Mouse (Mus musculus): ENCODE measurements around the gene Tex261. TPM values are rescaled to one million over a fixed set of nuclear protein-coding genes. Genes with fewer than 3 reads are reported as not detected.

The Tex261 gene
- polyA plus RNA-seq, 1 experiment from 2014 or later, result 76.9 TPM

DNA sequence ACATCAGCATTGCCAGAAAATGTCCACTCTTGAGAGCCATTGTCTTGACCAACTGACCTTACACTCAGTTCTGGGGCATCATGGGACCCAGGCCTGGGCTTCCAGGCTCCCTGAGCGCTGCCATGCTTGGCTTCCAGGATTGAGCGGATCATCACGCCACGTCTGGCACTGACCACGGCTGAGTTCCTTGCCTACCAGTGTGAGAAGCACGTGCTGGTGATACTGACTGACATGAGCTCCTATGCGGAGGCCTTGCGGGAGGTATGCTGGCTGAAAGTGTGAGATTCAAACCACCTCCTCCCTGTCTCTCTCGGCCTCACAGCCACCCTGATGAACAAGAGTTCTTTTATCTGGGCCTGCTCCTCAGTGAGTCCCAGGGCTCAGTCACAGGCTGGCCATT, 19.6 kb downstream of the Tex261 start:
- WGBS, result 70% methylated on average over 9 of the region's 9 CpGs

DNA sequence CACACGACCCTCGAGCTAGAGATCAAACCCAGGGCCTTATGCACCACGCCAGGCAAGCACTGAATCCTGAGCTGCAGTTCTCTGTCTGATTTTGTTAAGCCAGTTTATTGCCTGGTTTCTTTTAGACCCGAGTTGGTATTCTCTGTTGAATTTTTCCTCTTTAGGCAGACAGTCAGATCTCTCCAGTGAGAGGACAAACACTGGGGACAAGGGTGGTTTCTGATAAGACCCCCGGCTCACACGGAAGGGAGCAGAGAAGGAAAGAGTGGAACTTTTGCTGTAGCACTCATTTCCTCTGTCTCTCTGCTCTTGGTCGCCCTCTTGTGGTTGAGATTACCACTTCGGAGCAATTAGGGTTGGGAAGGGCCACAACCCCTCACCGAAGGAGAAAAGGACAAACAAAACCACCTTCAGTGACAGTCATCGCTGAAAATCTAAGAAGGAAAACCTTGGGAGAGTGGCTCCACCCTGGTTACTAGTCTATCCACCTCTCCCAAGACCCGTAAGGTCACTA, 25.4 kb downstream of the Tex261 start:
- peak; percentile 49; the same call in 1 of the 2 replicates for ATAC-seq (ENCODE audit: insufficient number of reproducible peaks, insufficient read depth, low FRiP score, low TSS enrichment, low read depth)
- no peaks in the 10 kb centered on the region for H3K9me3 ChIP-seq
- peaks cover 4% of the 10 kb centered on the region; the same call in 1 of the 2 replicates for H3K4me1 ChIP-seq (replicated peaks)
- no peaks in the 10 kb centered on the region for H3K36me3 ChIP-seq
- 11% methylated on average over 11 of the region's 11 CpGs for WGBS
- H3K4me2 ChIP-seq, result no peak overlapping the region
- 0 out of 2 replicates have a peak overlapping the region, but pooled peaks have one; percentile 27 for H3K9ac ChIP-seq (replicated peaks)
- peaks cover 57% of the 10 kb centered on the region for H3K27me3 ChIP-seq
- H3K4me3 ChIP-seq (replicated peaks), result no peak overlapping the region
- H3K27ac ChIP-seq, result no peak overlapping the region

More for the DNA sequence above, 19.6 kb downstream of the Tex261 start:
- Histone ChIP-seq H3K4me3 (replicated peaks) (no peak overlapping the region), H3K27me3 (peaks cover 89% of the 10 kb centered on the region), H3K27ac (no peak overlapping the region), H3K4me1 (replicated peaks) (peaks cover 6% of the 10 kb centered on the region), H3K9ac (replicated peaks) (no peak overlapping the region), H3K36me3 (no peaks in the 10 kb centered on the region), H3K9me3 (no peaks in the 10 kb centered on the region), H3K4me2 (no peak overlapping the region)
- ATAC-seq (ENCODE audit: insufficient number of reproducible peaks, insufficient read depth, low FRiP score, low TSS enrichment, low read depth), result no peak

GRCm38 (mm10) chr6:83749286-83749685, 26.3 kb downstream of the Tex261 start:
- peaks cover 4% of the 10 kb centered on the region; the same call in 1 of the 2 replicates for H3K4me1 ChIP-seq (replicated peaks)

DNA sequence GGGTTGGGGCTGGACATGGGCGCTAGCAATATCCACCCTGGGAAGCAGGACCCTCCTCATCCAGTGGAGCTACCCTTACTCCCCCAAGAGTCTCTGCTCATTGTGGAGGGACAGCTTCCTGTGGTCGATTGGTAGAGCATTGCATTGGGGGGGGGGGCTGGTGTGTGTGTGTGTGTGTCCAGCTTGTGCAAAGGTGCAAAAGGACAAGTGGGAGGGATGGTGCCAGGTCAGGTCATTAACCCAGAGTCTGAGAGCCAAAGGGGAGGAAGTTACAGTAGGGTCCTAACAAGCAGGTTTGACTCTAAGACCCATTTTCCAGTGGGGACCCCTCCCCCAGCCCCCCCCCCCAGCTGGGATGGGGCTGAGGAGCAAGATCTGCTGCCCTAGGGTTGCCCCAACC, 30.1 kb downstream of the Tex261 start:
- H3K9me3 ChIP-seq, result peaks cover 5% of the 10 kb centered on the region; the same call in 1 of the 2 replicates
- no peak overlapping the region for H3K4me3 ChIP-seq (replicated peaks)
- H3K4me1 ChIP-seq (replicated peaks), result peaks cover 4% of the 10 kb centered on the region; the same call in 1 of the 2 replicates
- peaks cover 41% of the 10 kb centered on the region for H3K27me3 ChIP-seq
- no peaks in the 10 kb centered on the region for H3K36me3 ChIP-seq
- no peak for ATAC-seq (ENCODE audit: insufficient number of reproducible peaks, insufficient read depth, low FRiP score, low TSS enrichment, low read depth)
- no peak overlapping the region for H3K4me2 ChIP-seq
- H3K9ac ChIP-seq (replicated peaks), result no peak overlapping the region
- H3K27ac ChIP-seq, result no peak overlapping the region
- WGBS, result 50% methylated on average over 2 of the region's 2 CpGs

More at GRCm38 (mm10) chr6:83749286-83749685, 26.3 kb downstream of the Tex261 start:
- Histone ChIP-seq H3K4me2 (no peak overlapping the region), H3K9ac (replicated peaks) (no peak overlapping the region), H3K36me3 (no peaks in the 10 kb centered on the region), H3K27ac (no peak overlapping the region), H3K27me3 (peaks cover 48% of the 10 kb centered on the region), H3K4me3 (replicated peaks) (no peak overlapping the region), H3K9me3 (no peaks in the 10 kb centered on the region)
- ATAC-seq (ENCODE audit: insufficient number of reproducible peaks, insufficient read depth, low FRiP score, low TSS enrichment, low read depth), result peak; percentile 28; the same call in 1 of the 2 replicates
- 61% methylated on average over 2 of the region's 3 CpGs for WGBS

DNA sequence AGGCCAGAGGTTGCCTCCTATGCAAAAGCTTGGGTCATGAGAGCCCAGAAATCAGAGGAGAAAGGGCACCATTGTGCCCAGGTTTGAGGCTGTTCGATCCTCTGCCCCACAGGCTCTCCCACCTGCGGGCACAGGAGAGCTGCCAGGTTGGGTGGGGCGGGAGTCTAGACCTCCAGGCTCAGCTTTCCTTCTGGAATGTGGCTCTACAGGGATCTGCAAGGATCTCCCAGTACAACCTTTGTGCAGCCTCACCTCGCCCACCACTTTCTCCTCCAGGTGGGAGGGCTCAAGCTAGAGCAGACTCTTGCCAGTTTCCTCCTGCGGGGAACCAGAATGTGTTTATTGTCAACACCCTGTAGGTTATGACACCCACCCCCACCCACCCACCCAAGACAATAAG, 31.1 kb downstream of the Tex261 start:
- Histone ChIP-seq H3K4me3 (replicated peaks) (no peak overlapping the region), H3K4me2 (no peak overlapping the region), H3K4me1 (replicated peaks) (no peaks in the 10 kb centered on the region; the same call in 1 of the 2 replicates), H3K36me3 (no peaks in the 10 kb centered on the region), H3K27me3 (peaks cover 41% of the 10 kb centered on the region), H3K9me3 (peaks cover 5% of the 10 kb centered on the region; the same call in 1 of the 2 replicates), H3K9ac (replicated peaks) (no peak overlapping the region), H3K27ac (no peak overlapping the region)
- 67% methylated on average over 5 of the region's 5 CpGs for WGBS
- no peak for ATAC-seq (ENCODE audit: insufficient number of reproducible peaks, insufficient read depth, low FRiP score, low TSS enrichment, low read depth)

DNA sequence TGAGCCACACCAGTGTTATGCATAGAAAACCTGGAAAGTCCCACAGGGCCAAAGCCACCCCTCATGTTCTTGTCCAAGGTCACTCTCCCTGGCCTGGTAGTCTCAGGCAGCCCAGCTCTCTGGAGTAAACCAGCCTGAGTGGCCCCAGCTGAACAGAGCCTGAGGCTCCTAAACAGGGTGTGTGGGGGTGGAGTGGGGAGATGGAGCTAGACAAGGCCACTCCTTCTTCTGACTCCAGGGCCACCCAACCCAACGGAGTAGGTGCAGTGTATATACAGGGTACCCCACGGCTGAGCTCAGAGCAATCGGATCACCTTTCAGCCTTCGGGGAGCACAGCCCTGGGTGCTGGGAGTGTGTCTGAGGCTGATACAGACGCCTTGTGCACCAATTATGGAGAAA, 31.5 kb downstream of the Tex261 start:
- peaks cover 5% of the 10 kb centered on the region; the same call in 1 of the 2 replicates for H3K9me3 ChIP-seq
- no peak for ATAC-seq (ENCODE audit: insufficient number of reproducible peaks, insufficient read depth, low FRiP score, low TSS enrichment, low read depth)
- H3K4me2 ChIP-seq, result no peak overlapping the region
- peaks cover 41% of the 10 kb centered on the region for H3K27me3 ChIP-seq
- H3K27ac ChIP-seq, result no peak overlapping the region
- WGBS, result 71% methylated on average over 5 of the region's 5 CpGs
- no peak overlapping the region for H3K9ac ChIP-seq (replicated peaks)
- no peaks in the 10 kb centered on the region for H3K36me3 ChIP-seq
- H3K4me3 ChIP-seq (replicated peaks), result no peak overlapping the region
- H3K4me1 ChIP-seq (replicated peaks), result no peaks in the 10 kb centered on the region; the same call in 1 of the 2 replicates

- Histone ChIP-seq H3K4me3 (replicated peaks) (no peak overlapping the region), H3K27ac (no peak overlapping the region), H3K9me3 (peaks cover 5% of the 10 kb centered on the region; the same call in 1 of the 2 replicates), H3K4me2 (no peak overlapping the region), H3K27me3 (peaks cover 36% of the 10 kb centered on the region), H3K36me3 (no peaks in the 10 kb centered on the region), H3K9ac (replicated peaks) (no peak overlapping the region), H3K4me1 (replicated peaks) (no peaks in the 10 kb centered on the region; the same call in 1 of the 2 replicates)
- no peak for ATAC-seq (ENCODE audit: insufficient number of reproducible peaks, insufficient read depth, low FRiP score, low TSS enrichment, low read depth)
- 68% methylated on average over 5 of the region's 5 CpGs for WGBS
Measured at GRCm38 (mm10) chr6:83743212-83743611, 32.4 kb downstream of the Tex261 start.

GRCm38 (mm10) chr6:83742761-83743160, 32.9 kb downstream of the Tex261 start, which contains the start of gene Atp6v1b1:
Atp6v1b1 (plus strand) TSS chr6:83742990.
- H3K4me2 ChIP-seq, result no peak within 1 kb of the TSS
- no peak within 1 kb of the TSS for H3K27ac ChIP-seq
- H3K4me3 ChIP-seq (replicated peaks), result no peak within 1 kb of the TSS
- ATAC-seq (ENCODE audit: insufficient number of reproducible peaks, insufficient read depth, low FRiP score, low TSS enrichment, low read depth), result no peak
- WGBS, result 64% methylated on average over 5 of the region's 5 CpGs
- no peaks in the 10 kb centered on the region for H3K36me3 ChIP-seq
- H3K9ac ChIP-seq (replicated peaks), result no peak within 1 kb of the TSS
- H3K4me1 ChIP-seq (replicated peaks), result no peaks in the 10 kb centered on the region; the same call in 1 of the 2 replicates
- peaks cover 5% of the 10 kb centered on the region; the same call in 1 of the 2 replicates for H3K9me3 ChIP-seq
- peaks cover 38% of the 10 kb centered on the region for H3K27me3 ChIP-seq

GRCm38 (mm10) chr6:83738596-83738995, 37.0 kb downstream of the Tex261 start:
- ATAC-seq (ENCODE audit: insufficient number of reproducible peaks, insufficient read depth, low FRiP score, low TSS enrichment, low read depth), result no peak
- no peak overlapping the region for H3K9ac ChIP-seq (replicated peaks)
- 73% methylated on average over 6 of the region's 6 CpGs for WGBS
- no peaks in the 10 kb centered on the region for H3K36me3 ChIP-seq
- H3K27ac ChIP-seq, result no peak overlapping the region
- H3K4me3 ChIP-seq (replicated peaks), result no peak overlapping the region
- no peak overlapping the region for H3K4me2 ChIP-seq
- H3K9me3 ChIP-seq, result peaks cover 14% of the 10 kb centered on the region
- peaks cover 36% of the 10 kb centered on the region for H3K27me3 ChIP-seq
- no peaks in the 10 kb centered on the region for H3K4me1 ChIP-seq (replicated peaks)

DNA sequence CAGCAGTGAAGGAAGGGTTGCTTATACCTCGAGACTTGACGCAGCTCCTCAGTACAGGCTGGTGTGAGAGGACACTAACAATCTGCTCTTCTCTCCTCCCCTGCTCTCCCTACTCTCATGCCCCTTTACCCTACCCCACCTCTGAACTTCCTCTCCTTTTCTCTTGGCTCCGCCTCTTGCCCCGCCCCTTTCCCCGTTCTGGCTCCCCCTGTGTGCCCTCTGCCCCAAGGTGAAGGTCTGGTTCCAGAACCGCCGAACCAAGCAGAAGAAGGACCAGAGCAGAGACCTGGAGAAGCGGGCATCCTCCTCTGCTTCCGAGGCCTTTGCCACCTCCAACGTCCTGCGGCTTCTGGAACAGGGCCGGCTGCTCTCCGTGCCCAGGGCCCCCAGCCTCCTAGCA, 38.3 kb downstream of the Tex261 start:
- H3K27me3 ChIP-seq, result peaks cover 26% of the 10 kb centered on the region
- H3K4me2 ChIP-seq, result no peak overlapping the region
- peaks cover 14% of the 10 kb centered on the region for H3K9me3 ChIP-seq
- 0 out of 2 replicates have a peak overlapping the region, but pooled peaks have one; percentile 8 for H3K9ac ChIP-seq (replicated peaks)
- H3K27ac ChIP-seq, result no peak overlapping the region
- no peaks in the 10 kb centered on the region for H3K36me3 ChIP-seq
- ATAC-seq (ENCODE audit: insufficient number of reproducible peaks, insufficient read depth, low FRiP score, low TSS enrichment, low read depth), result no peak
- 28% methylated on average over 13 of the region's 13 CpGs for WGBS
- H3K4me3 ChIP-seq (replicated peaks), result no peak overlapping the region
- no peaks in the 10 kb centered on the region for H3K4me1 ChIP-seq (replicated peaks)

- Histone ChIP-seq H3K4me3 (replicated peaks) (no peak overlapping the region), H3K4me2 (no peak overlapping the region), H3K9ac (replicated peaks) (no peak overlapping the region), H3K27me3 (peaks cover 18% of the 10 kb centered on the region), H3K9me3 (peaks cover 9% of the 10 kb centered on the region), H3K36me3 (no peaks in the 10 kb centered on the region), H3K27ac (no peak overlapping the region), H3K4me1 (replicated peaks) (no peaks in the 10 kb centered on the region)
- no peak for ATAC-seq (ENCODE audit: insufficient number of reproducible peaks, insufficient read depth, low FRiP score, low TSS enrichment, low read depth)
- 24% methylated on average over 5 of the region's 5 CpGs for WGBS
Measured at GRCm38 (mm10) chr6:83731128-83731527, 44.5 kb downstream of the Tex261 start.
